Mouse (Mus musculus): Measurements from ENCODE around the gene D630003M21Rik.

- TF ChIP-seq CTCF (IDR thresholded peaks at IDR 0.05; ENCODE audit: low read depth, low read length) (no peak), TAL1 (conservative IDR thresholded peaks at IDR 0.05; ENCODE audit: low read depth, low read length) (no peak), GATA1 (IDR thresholded peaks at IDR 0.05; ENCODE audit: borderline replicate concordance, low read length) (no peak), GATA2 (IDR thresholded peaks at IDR 0.05; ENCODE audit: borderline replicate concordance, low read depth, low read length) (no peak)
Observed at GRCm38 (mm10) chr2:158219562-158219961, 9.5 kb downstream of the D630003M21Rik start.

Measured in G1E (cell line).